Mouse (Mus musculus): ENCODE results near the gene Morn3. TPM values are rescaled to one million over a fixed set of nuclear protein-coding genes. Genes with fewer than 3 reads are reported as not detected.

Morn3 gene
- polyA plus RNA-seq, 2 experiments: not detected

GRCm38 (mm10) chr5:123079568-123079967 is 32.8 kb upstream of the Morn3 start:
- no peak overlapping the region for H3K4me3 ChIP-seq (replicated peaks; ENCODE audit: low read length)
- no peak for ATAC-seq (ENCODE audit: low FRiP score, low read depth)
- DNase-seq (ENCODE audit: low spot score): no peak
- H3K9ac ChIP-seq (ENCODE audit: low read depth, low read length, severe bottlenecking): no peak overlapping the region
- TF ChIP-seq POLR2A (IDR thresholded peaks at IDR 0.05; ENCODE audit: borderline replicate concordance, extremely low read depth, insufficient read depth, insufficient read length): no peak
- no peaks in the 10 kb centered on the region for H3K9me3 ChIP-seq (ENCODE audit: control insufficient read depth, low read length)
- H3K4me2 ChIP-seq (replicated peaks; ENCODE audit: low read depth, low read length, severe bottlenecking): no peak overlapping the region
- peaks cover 24% of the 10 kb centered on the region for H3K4me1 ChIP-seq (ENCODE audit: control insufficient read depth, insufficient read depth, low read length)
- 72% methylated on average over 1 of the region's 1 CpGs for WGBS
- no peaks in the 10 kb centered on the region for H3K36me3 ChIP-seq (ENCODE audit: control insufficient read depth, insufficient read depth, low read length)
- no peak overlapping the region for H3K27ac ChIP-seq (replicated peaks; ENCODE audit: low read depth, low read length)
- H3K27me3 ChIP-seq (ENCODE audit: control insufficient read depth, insufficient read depth, low read length): no peaks in the 10 kb centered on the region

DNA sequence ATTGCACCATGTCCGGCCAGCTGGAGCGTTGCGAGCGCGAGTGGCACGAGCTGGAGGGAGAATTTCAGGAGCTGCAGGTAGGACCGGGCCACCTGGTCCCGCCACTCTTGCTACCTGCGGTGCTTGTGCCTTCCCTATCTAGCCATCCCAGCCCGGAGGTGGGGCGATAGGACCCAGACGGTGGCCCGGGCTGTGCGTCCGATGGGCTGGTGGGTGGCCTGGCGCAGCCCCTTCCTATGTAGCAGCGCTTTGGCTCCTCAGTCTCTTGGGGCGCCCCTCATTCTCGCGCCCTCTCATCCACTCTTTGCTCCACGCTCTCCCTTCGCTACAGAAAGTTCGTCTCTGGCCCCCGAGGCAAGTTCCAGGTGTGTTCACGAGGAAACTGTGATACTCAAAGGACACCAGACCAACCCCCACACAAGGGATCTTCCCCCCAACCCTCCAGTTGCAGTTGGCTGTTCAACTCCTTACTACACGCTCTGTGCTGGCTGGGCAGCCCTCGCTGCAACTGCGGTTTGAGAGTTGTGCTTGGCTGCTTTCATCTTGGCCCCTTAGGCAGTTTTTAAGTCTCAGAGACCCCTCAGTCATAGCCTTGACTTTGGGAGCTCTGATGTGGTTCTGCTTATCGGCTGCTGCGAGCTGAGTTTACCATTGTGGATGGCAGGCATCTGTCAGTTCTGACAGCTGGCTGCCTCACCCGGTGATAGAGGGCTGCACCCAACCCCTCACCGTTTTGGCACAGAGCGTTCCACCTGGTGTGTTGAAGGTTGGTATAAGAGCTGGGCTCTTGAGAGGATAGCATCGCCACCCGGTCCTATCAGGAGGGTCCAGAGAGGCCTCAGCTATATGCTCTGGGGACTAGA is 29.8 kb upstream of the Morn3 start:
- H3K4me2 ChIP-seq (replicated peaks; ENCODE audit: low read depth, low read length, severe bottlenecking): peak overlapping the region; percentile 93
- peak overlapping the region; percentile 77 for H3K4me3 ChIP-seq (replicated peaks; ENCODE audit: low read length)
- 4% methylated on average over 24 of the region's 35 CpGs for WGBS
- peak overlapping the region; percentile 68 for H3K9ac ChIP-seq (ENCODE audit: low read depth, low read length, severe bottlenecking)
- no peaks in the 10 kb centered on the region for H3K9me3 ChIP-seq (ENCODE audit: control insufficient read depth, low read length)
- ATAC-seq (ENCODE audit: low FRiP score, low read depth): peak; percentile 80
- no peaks in the 10 kb centered on the region for H3K36me3 ChIP-seq (ENCODE audit: control insufficient read depth, insufficient read depth, low read length)
- TF ChIP-seq POLR2A (IDR thresholded peaks at IDR 0.05; ENCODE audit: borderline replicate concordance, extremely low read depth, insufficient read depth, insufficient read length): no peak
- peak overlapping the region; percentile 71 for H3K27ac ChIP-seq (replicated peaks; ENCODE audit: low read depth, low read length)
- peaks cover 24% of the 10 kb centered on the region for H3K4me1 ChIP-seq (ENCODE audit: control insufficient read depth, insufficient read depth, low read length)
- peak; percentile 45 for DNase-seq (ENCODE audit: low spot score)
- no peaks in the 10 kb centered on the region for H3K27me3 ChIP-seq (ENCODE audit: control insufficient read depth, insufficient read depth, low read length)

DNA sequence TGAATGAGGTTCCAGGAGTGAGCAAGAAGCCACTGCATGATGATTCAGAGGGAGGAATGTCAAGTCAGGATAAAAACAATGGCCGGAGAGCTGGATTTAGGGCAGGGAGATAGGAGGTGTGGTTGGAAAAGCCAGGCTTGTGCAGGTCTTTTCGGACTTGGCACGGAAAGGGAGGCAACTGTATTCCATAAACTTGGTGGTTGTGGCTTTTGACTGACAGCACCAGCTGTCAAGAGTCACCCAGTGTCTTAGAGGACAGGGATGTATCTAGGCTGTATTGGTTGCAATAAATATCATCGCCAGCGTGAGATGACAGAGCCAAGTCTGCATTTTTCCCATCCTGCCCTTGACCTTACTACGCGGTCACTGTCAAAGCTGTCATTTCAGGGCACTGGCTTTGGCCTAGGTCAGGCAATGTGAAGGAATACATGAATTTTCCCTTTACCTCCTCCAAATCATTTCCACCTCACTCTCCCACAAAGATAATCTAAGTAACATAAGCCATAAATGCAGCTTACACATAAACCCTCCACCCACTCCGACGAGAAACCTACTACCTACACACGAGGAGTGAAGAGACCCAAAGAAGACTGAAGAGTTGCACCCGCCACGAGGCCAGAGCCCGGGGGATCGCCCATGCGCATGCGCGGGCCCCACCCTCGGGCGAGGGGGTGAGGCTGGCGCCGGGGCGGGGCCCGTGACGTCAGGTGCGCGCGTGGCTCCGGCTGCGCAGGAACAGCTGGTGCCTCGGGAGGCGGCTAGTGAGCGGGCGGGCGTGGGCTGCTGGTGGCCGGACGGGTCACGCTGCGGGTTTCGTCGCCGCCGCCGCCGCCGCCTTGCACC is 29.0 kb upstream of the Morn3 start:
- Histone ChIP-seq H3K4me3 (replicated peaks; ENCODE audit: low read length) (peak overlapping the region; percentile 77), H3K4me2 (replicated peaks; ENCODE audit: low read depth, low read length, severe bottlenecking) (peak overlapping the region; percentile 93), H3K36me3 (ENCODE audit: control insufficient read depth, insufficient read depth, low read length) (no peaks in the 10 kb centered on the region), H3K27ac (replicated peaks; ENCODE audit: low read depth, low read length) (peak overlapping the region; percentile 71), H3K9ac (ENCODE audit: low read depth, low read length, severe bottlenecking) (peak overlapping the region; percentile 68), H3K27me3 (ENCODE audit: control insufficient read depth, insufficient read depth, low read length) (no peaks in the 10 kb centered on the region), H3K4me1 (ENCODE audit: control insufficient read depth, insufficient read depth, low read length) (peaks cover 24% of the 10 kb centered on the region), H3K9me3 (ENCODE audit: control insufficient read depth, low read length) (no peaks in the 10 kb centered on the region)
- 11% methylated on average over 27 of the region's 45 CpGs for WGBS
- DNase-seq (ENCODE audit: low spot score) (peak; percentile 92), ATAC-seq (ENCODE audit: low FRiP score, low read depth) (peak; percentile 95)
- TF ChIP-seq POLR2A (IDR thresholded peaks at IDR 0.05; ENCODE audit: borderline replicate concordance, extremely low read depth, insufficient read depth, insufficient read length): peak; percentile 63; the same call in 1 of the 2 replicates

- H3K4me2 ChIP-seq (replicated peaks; ENCODE audit: low read depth, low read length, severe bottlenecking): no peak overlapping the region
- no peak overlapping the region for H3K4me3 ChIP-seq (replicated peaks; ENCODE audit: low read length)
- no peaks in the 10 kb centered on the region for H3K9me3 ChIP-seq (ENCODE audit: control insufficient read depth, low read length)
- WGBS: 97% methylated on average over 2 of the region's 2 CpGs
- H3K27ac ChIP-seq (replicated peaks; ENCODE audit: low read depth, low read length): no peak overlapping the region
- no peak for TF ChIP-seq POLR2A (IDR thresholded peaks at IDR 0.05; ENCODE audit: borderline replicate concordance, extremely low read depth, insufficient read depth, insufficient read length)
- H3K9ac ChIP-seq (ENCODE audit: low read depth, low read length, severe bottlenecking): no peak overlapping the region
- ATAC-seq (ENCODE audit: low FRiP score, low read depth): no peak
- H3K27me3 ChIP-seq (ENCODE audit: control insufficient read depth, insufficient read depth, low read length): no peaks in the 10 kb centered on the region
- no peak for DNase-seq (ENCODE audit: low spot score)
- H3K36me3 ChIP-seq (ENCODE audit: control insufficient read depth, insufficient read depth, low read length): no peaks in the 10 kb centered on the region
- H3K4me1 ChIP-seq (ENCODE audit: control insufficient read depth, insufficient read depth, low read length): no peaks in the 10 kb centered on the region
These were observed 21.9 kb upstream of the Morn3 start for GRCm38 (mm10) chr5:123068714-123069113.

- WGBS: 87% methylated on average over 12 of the region's 12 CpGs
- DNase-seq (ENCODE audit: low spot score): no peak
These were observed 21.3 kb upstream of the Morn3 start, which contains the start of gene Tmem120b for GRCm38 (mm10) chr5:123068115-123068514. TSS of gene Tmem120b (plus strand) at chr5:123068415.

More at GRCm38 (mm10) chr5:123068115-123068514, 21.3 kb upstream of the Morn3 start, which contains the start of gene Tmem120b:
- ATAC-seq (ENCODE audit: low FRiP score, low read depth): no peak
- Histone ChIP-seq H3K4me1 (ENCODE audit: control insufficient read depth, insufficient read depth, low read length) (no peaks in the 10 kb centered on the region), H3K27ac (replicated peaks; ENCODE audit: low read depth, low read length) (no peak within 1 kb of the TSS), H3K4me2 (replicated peaks; ENCODE audit: low read depth, low read length, severe bottlenecking) (no peak within 1 kb of the TSS), H3K9me3 (ENCODE audit: control insufficient read depth, low read length) (no peaks in the 10 kb centered on the region), H3K27me3 (ENCODE audit: control insufficient read depth, insufficient read depth, low read length) (no peaks in the 10 kb centered on the region), H3K36me3 (ENCODE audit: control insufficient read depth, insufficient read depth, low read length) (no peaks in the 10 kb centered on the region), H3K4me3 (replicated peaks; ENCODE audit: low read length) (no peak within 1 kb of the TSS), H3K9ac (ENCODE audit: low read depth, low read length, severe bottlenecking) (no peak within 1 kb of the TSS)
- TF ChIP-seq POLR2A (IDR thresholded peaks at IDR 0.05; ENCODE audit: borderline replicate concordance, extremely low read depth, insufficient read depth, insufficient read length): no peak
